Mouse (Mus musculus): ENCODE results near the gene Vrtn. TPM values are rescaled to one million over a fixed set of nuclear protein-coding genes. Genes with fewer than 3 reads are reported as not detected.

The Vrtn gene
- total RNA-seq, 2 experiments from 2014 or later: not detected

DNA sequence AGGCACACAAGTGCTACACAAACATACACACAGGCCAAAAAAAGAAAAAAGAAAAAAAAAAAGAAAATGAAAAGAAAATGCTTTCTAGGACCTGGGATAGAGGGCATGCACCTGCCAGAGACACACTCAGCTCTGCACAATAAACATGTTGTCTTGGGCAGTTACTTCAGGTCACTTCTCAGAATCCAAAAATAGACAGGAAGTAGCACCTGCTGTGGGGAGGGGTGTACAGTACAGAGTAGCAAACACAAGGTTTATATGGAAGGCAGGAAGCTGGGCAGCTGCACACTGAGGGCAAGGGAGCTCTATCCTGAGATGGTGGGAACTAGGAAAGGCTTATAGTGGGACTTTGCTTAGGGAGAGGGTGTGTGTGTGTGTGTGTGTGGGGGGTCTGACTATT is 50.5 kb downstream of the Vrtn start:
- no peak for DNase-seq (ENCODE audit: extremely low spot score in 1 of 2, low spot score in 2 of 2)
- intact Hi-C loops (cut with DNase I): no loop called here
- H3K27ac ChIP-seq: no peak overlapping the region
- no peak overlapping the region for H3K4me3 ChIP-seq
- TF ChIP-seq CTCF (IDR thresholded peaks at IDR 0.05): no peak

- no peak overlapping the region for H3K4me3 ChIP-seq
- H3K27ac ChIP-seq: no peak overlapping the region
- DNase-seq (ENCODE audit: extremely low spot score in 1 of 2, low spot score in 2 of 2): no peak
- intact Hi-C loops (cut with DNase I): no loop called here
- TF ChIP-seq CTCF (IDR thresholded peaks at IDR 0.05): no peak
These were observed 51.3 kb downstream of the Vrtn start for GRCm38 (mm10) chr12:84692141-84692540.

GRCm38 (mm10) chr12:84698319-84699081 is 57.7 kb downstream of the Vrtn start, which contains the start of gene Syndig1l:
Syndig1l (minus strand) TSS chr12:84698831.
- DNase-seq (ENCODE audit: extremely low spot score in 1 of 2, low spot score in 2 of 2): peak; percentile 49 to 51
- TF ChIP-seq CTCF (IDR thresholded peaks at IDR 0.05): no peak
- Histone ChIP-seq H3K4me3 (peak within 1 kb of the TSS; percentile 49), H3K27ac (no peak within 1 kb of the TSS)
- intact Hi-C loops (cut with DNase I): no loop called here

Other genes with a start within 250 kb of the Vrtn start
- 10 to 100 TPM; 21.8 to 23.9 TPM for gene Entpd5, start 232.0 kb upstream of the Vrtn start, total RNA-seq (2021)
- 10 to 100 TPM; 10.1 TPM for gene Bbof1, start 231.9 kb upstream of the Vrtn start, total RNA-seq (2021)
- gene Rnf113a2, start 223.8 kb upstream of the Vrtn start, total RNA-seq (2021): 10 to 100 TPM; 11.3 to 11.8 TPM
- 10 to 100 TPM; 42.0 to 42.8 TPM for gene Aldh6a1, start 190.0 kb upstream of the Vrtn start, total RNA-seq (2021)
- 10 to 100 TPM; 22.8 to 23.8 TPM for gene Lin52, start 189.6 kb upstream of the Vrtn start, total RNA-seq (2021)
- gene Vsx2, start 71.3 kb upstream of the Vrtn start, total RNA-seq (2021): under 1 TPM; 0.23 TPM
- 10 to 100 TPM; 10.2 to 11.4 TPM for gene Abcd4, start 23.6 kb upstream of the Vrtn start, total RNA-seq (2021)
- gene Syndig1l, start 57.8 kb downstream of the Vrtn start, total RNA-seq (2021): 10 to 100 TPM; 11.7 to 21.3 TPM
- 10 to 100 TPM; 25.6 to 26.4 TPM for gene Npc2, start 132.1 kb downstream of the Vrtn start, total RNA-seq (2021)
- gene Isca2, start 132.2 kb downstream of the Vrtn start, total RNA-seq (2021): 10 to 100 TPM; 55.9 to 57.7 TPM
- gene Ltbp2, start 235.5 kb downstream of the Vrtn start, total RNA-seq (2021): under 1 TPM; 0.45 to 0.94 TPM

Measured in left cerebral cortex, adult 2 months (tissue).